Mouse (Mus musculus) naive thymus-derived CD4-positive, alpha-beta T cell, adult 2 months (primary cell): ENCODE results near the gene Dtnb.

Experiments
- DNase-seq: peaks from one replicate; pipeline ENCODE4 v3.0.0-alpha.2; 2011; ENCODE audit warnings: low read depth

The Dtnb gene

GRCm38 (mm10) chr12:3572581-3573397, 608 bp downstream of the Dtnb start:
- peak; percentile 75 for DNase-seq

- no peak for DNase-seq
Measured at GRCm38 (mm10) chr12:3573410-3573809, 1.2 kb downstream of the Dtnb start.

GRCm38 (mm10) chr12:3574670-3575069, 2.5 kb downstream of the Dtnb start:
- peak; percentile 35 for DNase-seq

GRCm38 (mm10) chr12:3579958-3580530, 7.9 kb downstream of the Dtnb start:
- peak; percentile 26 for DNase-seq

- no peak for DNase-seq
Measured at GRCm38 (mm10) chr12:3582604-3583003, 10.4 kb downstream of the Dtnb start.

- DNase-seq, result no peak
Measured at GRCm38 (mm10) chr12:3585525-3585924, 13.3 kb downstream of the Dtnb start.

- no peak for DNase-seq
Measured at GRCm38 (mm10) chr12:3587010-3587409, 14.8 kb downstream of the Dtnb start.

GRCm38 (mm10) chr12:3590039-3590438, 17.9 kb downstream of the Dtnb start:
- no peak for DNase-seq

GRCm38 (mm10) chr12:3591595-3591994, 19.4 kb downstream of the Dtnb start:
- no peak for DNase-seq

- no peak for DNase-seq
Measured at GRCm38 (mm10) chr12:3602786-3603185, 30.6 kb downstream of the Dtnb start.

GRCm38 (mm10) chr12:3606202-3606601, 34.0 kb downstream of the Dtnb start:
- no peak for DNase-seq

GRCm38 (mm10) chr12:3609747-3610146, 37.6 kb downstream of the Dtnb start:
- DNase-seq, result peak; percentile 57

- no peak for DNase-seq
Measured at GRCm38 (mm10) chr12:3611871-3612270, 39.7 kb downstream of the Dtnb start.

- no peak for DNase-seq
Measured at GRCm38 (mm10) chr12:3615041-3615440, 42.9 kb downstream of the Dtnb start.

GRCm38 (mm10) chr12:3618144-3619020, 46.2 kb downstream of the Dtnb start:
- DNase-seq, result no peak

- no peak for DNase-seq
Measured at GRCm38 (mm10) chr12:3619021-3619367, 46.8 kb downstream of the Dtnb start.

- DNase-seq, result no peak
Measured at GRCm38 (mm10) chr12:3626880-3627279, 54.7 kb downstream of the Dtnb start.

- DNase-seq, result peak; percentile 39
Measured at GRCm38 (mm10) chr12:3641931-3642330, 69.8 kb downstream of the Dtnb start.

- DNase-seq, result no peak
Measured at GRCm38 (mm10) chr12:3656799-3657198, 84.6 kb downstream of the Dtnb start.

GRCm38 (mm10) chr12:3657234-3657633, 85.1 kb downstream of the Dtnb start:
- no peak for DNase-seq

- DNase-seq, result no peak
Measured at GRCm38 (mm10) chr12:3657786-3658185, 85.6 kb downstream of the Dtnb start.

GRCm38 (mm10) chr12:3659554-3660311, 87.6 kb downstream of the Dtnb start:
- DNase-seq, result no peak
